Mouse (Mus musculus) limb, embryonic 11.5 days (tissue): ENCODE data around the gene Tmco5. TPM values are rescaled to one million over a fixed set of nuclear protein-coding genes. Genes with fewer than 3 reads are reported as not detected.

Experiments
- ATAC-seq: fragments of 200-750 bp; cut with Nextera tagmentation; 2 replicates; pipeline ENCODE4 v1.8.0; 2017; ENCODE audit warnings: low read depth; ENCODE audit not compliant: insufficient number of reproducible peaks, low FRiP score, low TSS enrichment
- DNase-seq: peaks from one replicate; pipeline ENCODE4 v3.0.0-alpha.2; 2015; ENCODE audit warnings: low spot score
- H3K27ac ChIP-seq: fragments of 300-500 bp; sonication (generic); replicated peaks from 2 replicates; pipeline ENCODE4 v1.5.1; 2014; ENCODE audit warnings: low read depth, mild to moderate bottlenecking, low read length
- H3K27me3 ChIP-seq: fragments of 300-500 bp; sonication (generic); 2 replicates; pipeline ENCODE4 v1.6.1; 2014; ENCODE audit warnings: mild to moderate bottlenecking, low read length, mixed read lengths; ENCODE audit not compliant: control insufficient read depth, insufficient read depth
- H3K36me3 ChIP-seq: fragments of 300-500 bp; sonication (generic); 2 replicates; pipeline ENCODE4 v1.6.1; 2014; ENCODE audit warnings: mild to moderate bottlenecking, low read length, moderate library complexity, mixed read lengths; ENCODE audit not compliant: control insufficient read depth, insufficient read depth
- H3K4me1 ChIP-seq: fragments of 300-500 bp; sonication (generic); 2 replicates; pipeline ENCODE4 v1.6.1; 2014; ENCODE audit warnings: low read length, mixed read lengths; ENCODE audit not compliant: control insufficient read depth, insufficient read depth
- H3K4me2 ChIP-seq: fragments of 300-500 bp; sonication (generic); 2 replicates; pipeline ENCODE4 v1.6.1; 2014; ENCODE audit warnings: low read depth, mild to moderate bottlenecking, moderate library complexity; ENCODE audit not compliant: severe bottlenecking
- H3K4me3 ChIP-seq: fragments of 300-500 bp; sonication (generic); 2 replicates; pipeline ENCODE4 v1.5.1; 2014; ENCODE audit warnings: low read depth, low read length
- H3K9ac ChIP-seq: fragments of 300-500 bp; sonication (generic); 2 replicates; pipeline ENCODE4 v1.6.1; 2014; ENCODE audit warnings: mild to moderate bottlenecking, low read length
- H3K9me3 ChIP-seq: fragments of 300-500 bp; sonication (generic); 2 replicates; pipeline ENCODE4 v1.6.1; 2016; ENCODE audit warnings: low read length; ENCODE audit not compliant: control insufficient read depth
- WGBS: fragments of 180-500 bp; shearing (Covaris S2); extraction: QIAGEN DNeasy Blood & Tissue Kit; methylation state at CpG from one replicate; pipeline ENCODE4 v1.1.7; 2014; 5-methylcytosine and 5-hydroxymethylcytosine counted together
- polyA plus RNA-seq: library from polyadenylated mRNA; unstranded; fragments of >200 nt; fragmentation: Nextera tagmentation; extraction: Ambion mirVana; gene quantifications from 2 replicates; pipeline ENCODE4 v1.2.1, GENCODE M21; 2014

Tmco5 gene
- polyA plus RNA-seq, 1 experiment from 2014 or later = not detected

GRCm38 (mm10) chr2:116912334-116913070 is 34.0 kb downstream of the Tmco5 start:
- Histone ChIP-seq H3K36me3 (no peaks in the 10 kb centered on the region), H3K4me3 (no peak overlapping the region), H3K9me3 (no peaks in the 10 kb centered on the region), H3K4me1 (no peaks in the 10 kb centered on the region), H3K27ac (no peak overlapping the region), H3K27me3 (no peaks in the 10 kb centered on the region), H3K9ac (no peak overlapping the region), H3K4me2 (no peak overlapping the region)
- 84% methylated on average over 6 of the region's 7 CpGs for WGBS
- ATAC-seq (no peak), DNase-seq (no peak)

DNA sequence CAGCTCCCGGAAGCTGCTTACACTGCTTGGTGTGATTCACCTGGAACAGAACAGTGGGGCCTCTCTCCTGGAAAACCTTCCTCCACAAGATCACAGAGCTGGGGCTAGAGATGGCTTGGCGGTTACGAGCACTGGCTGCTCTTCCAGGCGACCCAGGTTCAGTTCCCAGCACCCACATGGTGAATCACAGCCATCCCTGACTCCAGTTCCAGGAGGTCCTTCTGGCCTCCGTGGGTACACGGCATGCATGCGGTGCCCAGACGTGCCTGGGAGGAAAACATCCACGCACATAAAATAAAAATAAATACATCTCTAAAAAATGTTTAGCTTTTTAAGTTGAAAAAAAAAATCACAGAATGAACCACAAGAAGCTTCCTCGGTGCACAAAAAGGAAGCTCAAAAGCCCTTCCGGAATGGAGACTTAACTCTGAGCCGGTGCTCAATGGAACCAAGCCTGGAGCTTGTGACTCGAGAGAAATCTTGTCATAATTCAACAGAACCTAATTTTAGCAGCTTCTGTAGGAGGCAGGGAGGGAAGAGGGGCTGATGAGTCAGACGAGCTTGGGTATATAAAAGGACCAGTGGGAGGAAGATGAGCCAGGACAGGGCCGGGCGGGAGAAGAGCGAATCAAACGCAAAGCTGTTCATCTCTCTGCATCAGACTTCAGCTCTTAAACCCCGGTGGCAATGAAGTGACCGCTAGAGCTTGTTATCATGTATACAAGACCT is 35.4 kb downstream of the Tmco5 start:
- no peak overlapping the region for H3K4me3 ChIP-seq
- no peak overlapping the region for H3K9ac ChIP-seq
- no peaks in the 10 kb centered on the region for H3K27me3 ChIP-seq
- no peaks in the 10 kb centered on the region for H3K9me3 ChIP-seq
- no peak overlapping the region for H3K27ac ChIP-seq
- DNase-seq (no peak), ATAC-seq (no peak)
- whole genome bisulfite sequencing = 88% methylated on average over 20 of the region's 20 CpGs
- no peak overlapping the region for H3K4me2 ChIP-seq
- no peaks in the 10 kb centered on the region for H3K36me3 ChIP-seq
- no peaks in the 10 kb centered on the region for H3K4me1 ChIP-seq

DNA sequence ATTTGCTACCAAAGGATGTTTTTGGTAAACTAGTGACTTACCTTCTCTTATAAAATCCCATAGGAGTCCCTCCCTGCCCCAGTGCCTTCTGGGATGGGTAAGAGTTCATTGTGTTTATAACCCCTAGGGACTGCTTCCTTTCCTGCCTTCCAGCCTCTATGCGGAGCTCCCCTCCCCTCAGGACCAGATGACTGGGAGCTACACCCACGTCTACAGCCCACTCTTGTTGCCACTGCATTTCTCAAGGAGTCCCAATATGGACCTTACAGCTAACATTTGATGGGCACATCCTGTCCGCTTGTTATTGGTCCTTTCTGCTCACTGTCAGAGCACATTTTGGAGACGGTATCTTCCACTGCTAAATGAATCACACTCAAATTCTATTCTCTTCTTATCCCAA is 36.1 kb downstream of the Tmco5 start:
- 80% methylated on average over 4 of the region's 4 CpGs for WGBS
- Histone ChIP-seq H3K4me1 (no peaks in the 10 kb centered on the region), H3K36me3 (no peaks in the 10 kb centered on the region), H3K4me2 (no peak overlapping the region), H3K4me3 (no peak overlapping the region), H3K27ac (no peak overlapping the region), H3K27me3 (no peaks in the 10 kb centered on the region), H3K9me3 (no peaks in the 10 kb centered on the region), H3K9ac (no peak overlapping the region)
- DNase-seq (no peak), ATAC-seq (no peak)

DNA sequence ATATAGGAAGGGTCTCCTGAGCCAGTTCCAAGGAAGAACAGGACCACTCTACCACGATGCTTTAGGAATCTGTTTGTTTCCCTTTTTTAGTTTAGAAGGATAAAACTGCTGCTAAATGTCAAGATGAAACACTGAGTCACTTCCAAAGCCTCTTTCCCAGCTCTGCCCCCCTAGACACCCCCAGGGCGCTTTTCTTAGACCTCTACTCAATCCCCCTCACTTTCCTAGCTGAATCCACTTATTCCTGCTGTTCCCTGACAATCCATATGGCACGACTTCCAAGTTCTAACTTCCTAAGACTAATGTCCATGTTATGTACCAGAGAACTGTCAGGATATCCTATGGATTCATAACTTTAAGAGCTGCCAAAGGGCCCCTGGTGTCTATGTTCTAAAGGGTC is 40.1 kb downstream of the Tmco5 start:
- WGBS = 74% methylated on average over 3 of the region's 3 CpGs
- H3K27ac ChIP-seq = no peak overlapping the region
- no peak overlapping the region for H3K4me2 ChIP-seq
- H3K9ac ChIP-seq = no peak overlapping the region
- H3K9me3 ChIP-seq = no peaks in the 10 kb centered on the region
- no peak overlapping the region for H3K4me3 ChIP-seq
- ATAC-seq (no peak), DNase-seq (no peak)
- H3K36me3 ChIP-seq = no peaks in the 10 kb centered on the region
- no peaks in the 10 kb centered on the region for H3K4me1 ChIP-seq
- no peaks in the 10 kb centered on the region for H3K27me3 ChIP-seq

GRCm38 (mm10) chr2:116922580-116923500 is 44.3 kb downstream of the Tmco5 start:
- Histone ChIP-seq H3K4me2 (no peak overlapping the region), H3K27me3 (no peaks in the 10 kb centered on the region), H3K27ac (no peak overlapping the region), H3K9ac (no peak overlapping the region), H3K9me3 (no peaks in the 10 kb centered on the region), H3K4me1 (no peaks in the 10 kb centered on the region), H3K36me3 (no peaks in the 10 kb centered on the region), H3K4me3 (no peak overlapping the region)
- WGBS = 79% methylated on average over 9 of the region's 9 CpGs
- ATAC-seq (no peak), DNase-seq (no peak)

DNA sequence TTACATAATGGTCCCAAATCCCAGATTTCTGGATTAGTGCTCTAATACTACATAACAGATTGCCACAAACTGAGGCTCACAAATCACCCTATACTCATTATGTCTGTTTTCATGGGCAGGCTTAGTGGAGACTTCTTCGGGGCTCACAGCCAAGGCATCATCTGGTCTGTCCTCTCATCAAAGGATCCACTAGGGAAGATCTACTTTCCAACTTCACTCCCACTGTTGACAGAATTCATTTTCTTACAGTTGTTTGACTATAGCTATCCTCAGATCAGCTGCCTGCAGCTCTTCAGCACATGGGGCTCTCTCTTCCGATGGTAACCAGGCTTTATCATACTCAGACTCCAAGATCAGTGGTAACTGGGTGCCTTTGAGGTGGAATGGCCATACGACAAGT is 45.2 kb downstream of the Tmco5 start:
- Histone ChIP-seq H3K4me1 (no peaks in the 10 kb centered on the region), H3K27ac (no peak overlapping the region), H3K9ac (no peak overlapping the region), H3K27me3 (no peaks in the 10 kb centered on the region), H3K4me2 (no peak overlapping the region), H3K9me3 (no peaks in the 10 kb centered on the region), H3K36me3 (no peaks in the 10 kb centered on the region), H3K4me3 (no peak overlapping the region)
- ATAC-seq (no peak), DNase-seq (no peak)
- 81% methylated on average over 3 of the region's 3 CpGs for WGBS

- ATAC-seq (no peak), DNase-seq (no peak)
- Histone ChIP-seq H3K9me3 (no peaks in the 10 kb centered on the region), H3K36me3 (no peaks in the 10 kb centered on the region), H3K27ac (no peak overlapping the region), H3K9ac (no peak overlapping the region), H3K4me3 (no peak overlapping the region), H3K27me3 (no peaks in the 10 kb centered on the region), H3K4me2 (no peak overlapping the region), H3K4me1 (no peaks in the 10 kb centered on the region)
- WGBS = 88% methylated on average over 7 of the region's 7 CpGs
These were observed 45.8 kb downstream of the Tmco5 start for GRCm38 (mm10) chr2:116924292-116924691.

GRCm38 (mm10) chr2:116925230-116925629 is 46.7 kb downstream of the Tmco5 start:
- no peak overlapping the region for H3K4me3 ChIP-seq
- DNase-seq (no peak), ATAC-seq (no peak)
- no peak overlapping the region for H3K9ac ChIP-seq
- WGBS = 81% methylated on average over 5 of the region's 5 CpGs
- H3K36me3 ChIP-seq = no peaks in the 10 kb centered on the region
- no peak overlapping the region for H3K27ac ChIP-seq
- no peak overlapping the region for H3K4me2 ChIP-seq
- no peaks in the 10 kb centered on the region for H3K27me3 ChIP-seq
- no peaks in the 10 kb centered on the region for H3K9me3 ChIP-seq
- no peaks in the 10 kb centered on the region for H3K4me1 ChIP-seq
